Mouse (Mus musculus) liver, embryonic 14.5 days (tissue): ENCODE data around the gene D430041D05Rik. TPM values are rescaled to one million over a fixed set of nuclear protein-coding genes. Genes with fewer than 3 reads are reported as not detected.

Experiments used
- ATAC-seq: fragments of 200-750 bp; cut with Nextera tagmentation; 2 replicates; pipeline ENCODE4 v1.8.0; 2017; ENCODE audit warnings: moderate number of reproducible peaks, mild to moderate bottlenecking, moderate library complexity; ENCODE audit not compliant: insufficient read depth
- DNase-seq, 3 experiments: peaks; one replicate each; pipeline ENCODE4 v3.0.0-alpha.2; 2012 to 2013; ENCODE audit warnings: low read depth in 3 of 3, low spot score in 3 of 3
- H3K27ac ChIP-seq: fragments of 300-500 bp; sonication (generic); 2 replicates; pipeline ENCODE4 v1.5.1; 2014; ENCODE audit warnings: moderate library complexity, mild to moderate bottlenecking, control low read depth, inconsistent platforms
- H3K27me3 ChIP-seq: fragments of 300-500 bp; sonication (generic); 2 replicates; pipeline ENCODE4 v1.6.1; 2014; ENCODE audit warnings: mild to moderate bottlenecking, low read length, moderate library complexity; ENCODE audit not compliant: control insufficient read depth, insufficient read depth
- H3K36me3 ChIP-seq: fragments of 300-500 bp; sonication (generic); replicated peaks from 2 replicates; pipeline ENCODE4 v1.6.1; 2014; ENCODE audit warnings: low read depth; ENCODE audit not compliant: control insufficient read depth, insufficient read depth
- H3K4me1 ChIP-seq, 2 experiments: fragments of 200-500 bp in 1 of 2; fragments of 300-500 bp in 1 of 2; sonication (generic) in 1 of 2; replicated peaks; 2 replicates each; pipeline ENCODE4 v1.6.1; 2012 to 2014; ENCODE audit warnings: antibody characterized with exemption in 1 of 2, inconsistent platforms in 1 of 2, low read length in 1 of 2; ENCODE audit not compliant: control insufficient read depth in 2 of 2, insufficient read depth in 2 of 2
- H3K4me2 ChIP-seq: fragments of 300-500 bp; sonication (generic); 2 replicates; pipeline ENCODE4 v1.6.1; 2014; ENCODE audit warnings: low read depth, mild to moderate bottlenecking, control low read depth, moderate library complexity
- H3K4me3 ChIP-seq, 2 experiments: fragments of 200-500 bp in 1 of 2; fragments of 300-500 bp in 1 of 2; sonication (generic) in 1 of 2; 2 replicates each; pipeline ENCODE4 v1.5.1; 2012 to 2014; ENCODE audit warnings: low read depth in 2 of 2, low read length in 2 of 2, mild to moderate bottlenecking in 2 of 2, control low read depth in 1 of 2, inconsistent platforms in 1 of 2, moderate library complexity in 1 of 2; ENCODE audit not compliant: insufficient read depth in 1 of 2
- H3K9ac ChIP-seq: fragments of 300-500 bp; sonication (generic); replicated peaks from 2 replicates; pipeline ENCODE4 v1.6.1; 2014; ENCODE audit warnings: mild to moderate bottlenecking, control low read depth, moderate library complexity
- H3K9me3 ChIP-seq: fragments of 300-500 bp; sonication (generic); 2 replicates; pipeline ENCODE4 v1.6.1; 2016; ENCODE audit warnings: low read length, mixed read lengths; ENCODE audit not compliant: control insufficient read depth
- CTCF ChIP-seq: IDR thresholded peaks from 2 replicates; pipeline ENCODE4 v1.5.1; 2016; ENCODE audit warnings: antibody characterized with exemption, low read depth, control low read depth
- EP300 ChIP-seq: IDR thresholded peaks from 2 replicates; pipeline ENCODE4 v1.6.1; 2016; ENCODE audit warnings: antibody characterized with exemption, low read depth
- WGBS: fragments of 180-500 bp; shearing (Covaris S2); extraction: QIAGEN DNeasy Blood & Tissue Kit; methylation state at CpG from one replicate; pipeline ENCODE4 v1.1.7; 2014; ENCODE audit not compliant: insufficient replicate concordance; 5-methylcytosine and 5-hydroxymethylcytosine counted together
- polyA plus RNA-seq, 2 experiments: library from polyadenylated mRNA; depleted of rRNA in 1 of 2; stranded (reverse) in 1 of 2; unstranded in 1 of 2; fragments of >200 nt; fragmentation: Nextera tagmentation in 1 of 2; extraction: Ambion mirVana in 1 of 2; gene quantifications; 2 replicates each; pipeline versions ENCODE4 v1.2.1 to v1.2.3; 2012 to 2014

The D430041D05Rik gene
- polyA plus RNA-seq, 2 experiments = under 0.01 TPM; not detected in 1

- no peak overlapping the region for H3K4me3 ChIP-seq
- H3K4me2 ChIP-seq = no peak overlapping the region
- ATAC-seq (no peak), DNase-seq (no peak)
- no peak overlapping the region for H3K9ac ChIP-seq
- H3K36me3 ChIP-seq = no peaks in the 10 kb centered on the region
- H3K27ac ChIP-seq = no peak overlapping the region
- H3K4me1 ChIP-seq = no peaks in the 10 kb centered on the region
- H3K27me3 ChIP-seq = no peaks in the 10 kb centered on the region
- TF ChIP-seq EP300 (no peak), CTCF (no peak)
- no peaks in the 10 kb centered on the region for H3K9me3 ChIP-seq
- 49% methylated on average over 2 of the region's 2 CpGs for WGBS
Measured at GRCm38 (mm10) chr2:104318259-104318658, 92.6 kb downstream of the D430041D05Rik start.

- no peak overlapping the region for H3K4me2 ChIP-seq
- H3K4me3 ChIP-seq = no peak overlapping the region
- H3K4me1 ChIP-seq = no peaks in the 10 kb centered on the region
- WGBS = 67% methylated on average over 6 of the region's 6 CpGs
- H3K27ac ChIP-seq = no peak overlapping the region
- no peak overlapping the region for H3K9ac ChIP-seq
- no peaks in the 10 kb centered on the region for H3K27me3 ChIP-seq
- no peaks in the 10 kb centered on the region for H3K9me3 ChIP-seq
- ATAC-seq (no peak), DNase-seq (no peak)
- no peaks in the 10 kb centered on the region for H3K36me3 ChIP-seq
- TF ChIP-seq EP300 (no peak), CTCF (no peak)
Measured at GRCm38 (mm10) chr2:104317631-104318030, 93.2 kb downstream of the D430041D05Rik start.

GRCm38 (mm10) chr2:104316483-104316882, 94.3 kb downstream of the D430041D05Rik start:
- ATAC-seq = no peak
- TF ChIP-seq EP300 = no peak
- TF ChIP-seq CTCF = no peak
- no peak overlapping the region for H3K27ac ChIP-seq
- no peak overlapping the region for H3K9ac ChIP-seq
- WGBS = 74% methylated on average over 8 of the region's 8 CpGs
- no peak overlapping the region for H3K4me3 ChIP-seq
- H3K27me3 ChIP-seq = no peaks in the 10 kb centered on the region
- no peaks in the 10 kb centered on the region for H3K36me3 ChIP-seq
- DNase-seq = no peak
- H3K4me1 ChIP-seq = no peaks in the 10 kb centered on the region
- H3K9me3 ChIP-seq = no peaks in the 10 kb centered on the region
- no peak overlapping the region for H3K4me2 ChIP-seq

- 70% methylated on average over 6 of the region's 6 CpGs for WGBS
Measured at GRCm38 (mm10) chr2:104313246-104313645, 97.6 kb downstream of the D430041D05Rik start.

GRCm38 (mm10) chr2:104307102-104307501, 103.7 kb downstream of the D430041D05Rik start:
- H3K9me3 ChIP-seq = no peaks in the 10 kb centered on the region
- DNase-seq = no peak
- no peak overlapping the region for H3K4me2 ChIP-seq
- H3K9ac ChIP-seq = no peak overlapping the region
- H3K27ac ChIP-seq = no peak overlapping the region
- no peaks in the 10 kb centered on the region for H3K36me3 ChIP-seq
- no peaks in the 10 kb centered on the region for H3K27me3 ChIP-seq
- H3K4me3 ChIP-seq = no peak overlapping the region
- no peak for ATAC-seq
- H3K4me1 ChIP-seq = no peaks in the 10 kb centered on the region
- WGBS = 53% methylated on average over 4 of the region's 4 CpGs
- no peak for TF ChIP-seq EP300
- TF ChIP-seq CTCF = no peak

More at GRCm38 (mm10) chr2:104313246-104313645, 97.6 kb downstream of the D430041D05Rik start:
- H3K4me1 ChIP-seq = no peaks in the 10 kb centered on the region
- TF ChIP-seq EP300 = no peak
- no peak for TF ChIP-seq CTCF
- no peak overlapping the region for H3K27ac ChIP-seq
- no peaks in the 10 kb centered on the region for H3K27me3 ChIP-seq
- DNase-seq (no peak), ATAC-seq (no peak)
- H3K36me3 ChIP-seq = no peaks in the 10 kb centered on the region
- H3K4me3 ChIP-seq = no peak overlapping the region
- H3K9ac ChIP-seq = no peak overlapping the region
- H3K9me3 ChIP-seq = no peaks in the 10 kb centered on the region
- no peak overlapping the region for H3K4me2 ChIP-seq
